26 mouse cellular contexts compared by ENCODE assay signal in genomic region chr9:61258100-61258499, GRCm38 (mm10).
DNase-seq lines count a peak whose midpoint lies in the region; ATAC-seq lines count a peak whose summit lies in the region.
"Had no signal": no experiment of that assay in that cellular context is flagged by ENCODE, and none has a peak within 500 bp of the region (broad histone marks: within the 10 kb centered on the region; RNA-seq: fewer than 3 reads in every experiment).

No protein-coding gene starts in this region.

- H3K9ac ChIP-seq in hindbrain, embryonic 14.5 days = no peak overlapping the region
- no peak overlapping the region for H3K9ac ChIP-seq in hindbrain, embryonic 11.5 days (ENCODE audit: low read depth, low read length)
- H3K9ac ChIP-seq in hindbrain, embryonic 16.5 days (ENCODE audit: low read depth, low read length) = no peak overlapping the region
- no peak overlapping the region for H3K9ac ChIP-seq in neural tube, embryonic 14.5 days (replicated peaks; ENCODE audit: low read depth, low read length)
- H3K9ac ChIP-seq in midbrain, embryonic 15.5 days = no peak overlapping the region
- H3K9ac ChIP-seq: embryonic facial prominence, embryonic 13.5 days; forebrain, embryonic 12.5 days; forebrain, embryonic 15.5 days; heart, embryonic 13.5 days; intestine, embryonic 15.5 days had no signal

- no peaks in the 10 kb centered on the region; the same call in 1 of the 2 replicates for H3K27me3 ChIP-seq in hindbrain, embryonic 14.5 days (ENCODE audit: control insufficient read depth, insufficient read depth, low read length)
- H3K27me3 ChIP-seq in hindbrain, embryonic 11.5 days (ENCODE audit: control insufficient read depth, insufficient read depth, low read length) = no peaks in the 10 kb centered on the region
- no peaks in the 10 kb centered on the region for H3K27me3 ChIP-seq in hindbrain, embryonic 16.5 days (replicated peaks; ENCODE audit: control insufficient read depth, insufficient read depth, low read length)
- H3K27me3 ChIP-seq in neural tube, embryonic 14.5 days (ENCODE audit: control insufficient read depth, insufficient read depth, low read length) = no peaks in the 10 kb centered on the region
- H3K27me3 ChIP-seq in midbrain, embryonic 15.5 days (replicated peaks) = peaks cover 3% of the 10 kb centered on the region; the same call in 1 of the 2 replicates
- H3K27me3 ChIP-seq: forebrain, embryonic 15.5 days; intestine, embryonic 15.5 days had no signal

- 0 out of 2 replicates have a peak, but pooled peaks have one; percentile 21 for ATAC-seq in hindbrain, embryonic 14.5 days (ENCODE audit: low FRiP score)
- no peak for ATAC-seq in hindbrain, embryonic 11.5 days (ENCODE audit: low FRiP score)
- ATAC-seq in hindbrain, embryonic 16.5 days = peak; percentile 37; the same call in 1 of the 2 replicates
- peak; percentile 63; the same call in 1 of the 2 replicates for ATAC-seq in neural tube, embryonic 14.5 days (ENCODE audit: low read depth)
- no peak for ATAC-seq in midbrain, embryonic 15.5 days (replicated peaks)
- ATAC-seq: CD4-positive, CD25-positive, alpha-beta regulatory T cell, adult 4 months; forebrain, embryonic 15.5 days; intestine, embryonic 15.5 days had no signal

- no peak for DNase-seq in hindbrain, embryonic 14.5 days (ENCODE audit: low spot score)
- no peak for DNase-seq in hindbrain, embryonic 11.5 days (ENCODE audit: low spot score)
- DNase-seq in spleen, postnatal 4 days (ENCODE audit: low spot score in 2 of 2) = no peak
- DNase-seq: adrenal gland, adult 2 months; adrenal gland, postnatal 14 days; cerebellum, adult 11 months; cerebellum, adult 8-10 months; cerebellum, postnatal 10 days; cerebellum, postnatal 36 days; embryo, embryonic 11 days; gastrocnemius, postnatal 36 days; heart, adult 2 months; heart, postnatal 14 days; heart, postnatal 4 days had no signal

- H3K4me2 ChIP-seq in hindbrain, embryonic 14.5 days (replicated peaks) = no peak overlapping the region
- no peak overlapping the region for H3K4me2 ChIP-seq in hindbrain, embryonic 11.5 days (replicated peaks; ENCODE audit: low read depth, low read length)
- H3K4me2 ChIP-seq in hindbrain, embryonic 16.5 days (ENCODE audit: low read length) = no peak overlapping the region
- no peak overlapping the region for H3K4me2 ChIP-seq in neural tube, embryonic 14.5 days (ENCODE audit: low read depth, low read length)
- no peak overlapping the region for H3K4me2 ChIP-seq in midbrain, embryonic 15.5 days
- H3K4me2 ChIP-seq: embryonic facial prominence, embryonic 13.5 days; forebrain, embryonic 12.5 days; forebrain, embryonic 15.5 days; heart, embryonic 13.5 days; intestine, embryonic 15.5 days had no signal

- no peaks in the 10 kb centered on the region for H3K9me3 ChIP-seq in hindbrain, embryonic 14.5 days (ENCODE audit: control insufficient read depth, low read length)
- no peaks in the 10 kb centered on the region for H3K9me3 ChIP-seq in hindbrain, embryonic 11.5 days (ENCODE audit: control insufficient read depth, low read length)
- no peaks in the 10 kb centered on the region for H3K9me3 ChIP-seq in hindbrain, embryonic 16.5 days (ENCODE audit: control insufficient read depth, low read length)
- H3K9me3 ChIP-seq in neural tube, embryonic 14.5 days (ENCODE audit: control insufficient read depth, low read length) = no peaks in the 10 kb centered on the region
- no peaks in the 10 kb centered on the region for H3K9me3 ChIP-seq in midbrain, embryonic 15.5 days
- H3K9me3 ChIP-seq: embryonic facial prominence, embryonic 10.5 days; forebrain, embryonic 12.5 days; forebrain, embryonic 15.5 days; heart, embryonic 10.5 days; intestine, embryonic 15.5 days had no signal

- no peak overlapping the region for H3K27ac ChIP-seq in hindbrain, embryonic 14.5 days
- no peak overlapping the region for H3K27ac ChIP-seq in hindbrain, embryonic 11.5 days (ENCODE audit: low read depth, low read length)
- no peak overlapping the region for H3K27ac ChIP-seq in hindbrain, embryonic 16.5 days (ENCODE audit: low read depth, low read length)
- H3K27ac ChIP-seq in neural tube, embryonic 14.5 days (ENCODE audit: low read depth, low read length) = no peak overlapping the region
- H3K27ac ChIP-seq in midbrain, embryonic 15.5 days = no peak overlapping the region
- H3K27ac ChIP-seq: embryonic facial prominence, embryonic 10.5 days; embryonic facial prominence, embryonic 13.5 days; forebrain, embryonic 12.5 days; forebrain, embryonic 15.5 days; heart, adult 2 months; heart, embryonic 10.5 days; heart, embryonic 13.5 days; intestine, embryonic 15.5 days had no signal

- peaks cover 55% of the 10 kb centered on the region for H3K4me1 ChIP-seq in hindbrain, embryonic 14.5 days (replicated peaks; ENCODE audit: control insufficient read depth, insufficient read depth, low read length)
- H3K4me1 ChIP-seq in hindbrain, embryonic 11.5 days (replicated peaks; ENCODE audit: control insufficient read depth, insufficient read depth, low read length) = peaks cover 14% of the 10 kb centered on the region
- H3K4me1 ChIP-seq in hindbrain, embryonic 16.5 days (ENCODE audit: control insufficient read depth, insufficient read depth, low read depth, low read length) = peaks cover 14% of the 10 kb centered on the region
- peaks cover 12% of the 10 kb centered on the region for H3K4me1 ChIP-seq in neural tube, embryonic 14.5 days (ENCODE audit: control insufficient read depth, insufficient read depth, low read length)
- H3K4me1 ChIP-seq in midbrain, embryonic 15.5 days = peaks cover 26% of the 10 kb centered on the region

- no peak overlapping the region for H3K4me3 ChIP-seq in hindbrain, embryonic 14.5 days (replicated peaks; ENCODE audit: low read length)
- H3K4me3 ChIP-seq in hindbrain, embryonic 11.5 days (ENCODE audit: low read depth, low read length) = no peak overlapping the region
- no peak overlapping the region for H3K4me3 ChIP-seq in hindbrain, embryonic 16.5 days (ENCODE audit: low read length)
- H3K4me3 ChIP-seq in neural tube, embryonic 14.5 days (ENCODE audit: low read depth, low read length) = no peak overlapping the region
- no peak overlapping the region for H3K4me3 ChIP-seq in midbrain, embryonic 15.5 days
- H3K4me3 ChIP-seq: embryonic facial prominence, embryonic 10.5 days; embryonic facial prominence, embryonic 13.5 days; erythroblast, embryonic 14.5 days; forebrain, embryonic 12.5 days; forebrain, embryonic 15.5 days; heart, adult 2 months; heart, embryonic 10.5 days; heart, embryonic 13.5 days; intestine, embryonic 15.5 days had no signal

- WGBS in hindbrain, embryonic 14.5 days = 35% methylated on average over 5 of the region's 5 CpGs
- WGBS in hindbrain, embryonic 11.5 days = 52% methylated on average over 5 of the region's 5 CpGs
- 45% methylated on average over 5 of the region's 5 CpGs for WGBS in hindbrain, embryonic 16.5 days
- WGBS in neural tube, embryonic 14.5 days = 30% methylated on average over 5 of the region's 5 CpGs
- WGBS in midbrain, embryonic 15.5 days = 65% methylated on average over 5 of the region's 5 CpGs

- no peaks in the 10 kb centered on the region for H3K36me3 ChIP-seq in hindbrain, embryonic 14.5 days (replicated peaks; ENCODE audit: control insufficient read depth, insufficient read depth)
- H3K36me3 ChIP-seq in hindbrain, embryonic 11.5 days (ENCODE audit: control insufficient read depth, insufficient read depth, low read length) = no peaks in the 10 kb centered on the region
- no peaks in the 10 kb centered on the region for H3K36me3 ChIP-seq in hindbrain, embryonic 16.5 days (ENCODE audit: control insufficient read depth, insufficient read depth, low read length)
- no peaks in the 10 kb centered on the region for H3K36me3 ChIP-seq in neural tube, embryonic 14.5 days (ENCODE audit: control insufficient read depth, insufficient read depth, low read length)
- H3K36me3 ChIP-seq in midbrain, embryonic 15.5 days (replicated peaks) = no peaks in the 10 kb centered on the region
- H3K36me3 ChIP-seq: embryonic facial prominence, embryonic 10.5 days; embryonic facial prominence, embryonic 13.5 days; forebrain, embryonic 12.5 days; forebrain, embryonic 15.5 days; heart, embryonic 10.5 days; heart, embryonic 13.5 days; intestine, embryonic 15.5 days had no signal

Comparison
In these comparisons a context has a peak if more than half of its experiments do, and no peak if none do; other contexts are left out.
1. ATAC-seq: peak in hindbrain, embryonic 14.5 days (single experiment), hindbrain, embryonic 16.5 days (single experiment) and neural tube, embryonic 14.5 days (single experiment); none in hindbrain, embryonic 11.5 days (single experiment) and midbrain, embryonic 15.5 days (single experiment).